Mouse (Mus musculus): ENCODE results near the gene Pde7b. TPM values are rescaled to one million over a fixed set of nuclear protein-coding genes. Genes with fewer than 3 reads are reported as not detected.

Gene Pde7b
- polyA plus RNA-seq, 1 experiment from 2014 or later = 3.7 TPM

- no peak overlapping the region for H3K4me3 ChIP-seq
- H3K27ac ChIP-seq (replicated peaks) = no peak overlapping the region
- H3K4me1 ChIP-seq = peaks cover 15% of the 10 kb centered on the region
- no peak overlapping the region for H3K4me2 ChIP-seq (replicated peaks)
- H3K9ac ChIP-seq (replicated peaks) = no peak overlapping the region
- WGBS = 89% methylated on average over 2 of the region's 2 CpGs
- no peak for ATAC-seq (replicated peaks)
- no peaks in the 10 kb centered on the region for H3K27me3 ChIP-seq
- H3K9me3 ChIP-seq = no peaks in the 10 kb centered on the region
- peaks cover 17% of the 10 kb centered on the region for H3K36me3 ChIP-seq
Measured at GRCm38 (mm10) chr10:20348894-20349293, 376.0 kb downstream of the Pde7b start.

Other genes starting within 250 kb of the Pde7b start
- gene Ahi1, start 227.5 kb upstream of the Pde7b start, polyA plus RNA-seq (2015; fragmentation: Nextera tagmentation; extraction: Ambion mirVana) = 54.7 and 64.6 TPM in 2 replicates